In the genomic region with DNA sequence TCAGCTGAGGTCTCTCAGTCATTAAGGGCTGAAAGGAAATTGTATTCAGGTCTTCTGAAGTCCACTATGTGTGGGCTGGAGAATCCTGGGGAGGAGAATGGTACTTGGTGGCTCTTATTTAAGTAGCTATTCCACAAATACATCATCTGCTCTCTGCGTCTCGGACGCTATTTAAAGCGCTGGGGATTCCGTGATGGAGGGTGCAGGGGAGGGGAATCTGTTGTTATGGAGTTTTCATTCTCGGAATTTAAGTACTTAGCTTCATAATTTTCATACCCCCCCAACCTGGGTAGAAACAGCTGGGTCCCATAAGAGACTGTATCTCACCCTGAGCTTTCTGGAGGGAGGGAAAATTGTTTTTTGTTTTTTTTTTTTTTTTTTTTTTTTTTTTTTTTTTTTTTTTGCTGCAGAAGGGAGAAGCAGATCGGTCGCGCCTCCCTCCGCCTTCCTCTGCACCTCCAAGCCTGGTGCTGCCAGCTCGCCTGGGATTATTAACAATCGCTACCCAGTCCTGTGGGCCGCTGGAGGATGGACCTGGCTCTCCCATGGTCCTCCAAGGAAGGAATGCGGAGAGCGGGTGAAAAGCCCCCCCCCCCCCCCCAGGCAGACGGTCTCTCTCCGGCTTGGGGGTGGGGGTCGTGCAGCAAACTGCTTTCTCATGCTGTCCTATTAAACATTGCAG, we compare ENCODE assay signal across 9 mouse cellular contexts. TPM values are rescaled to one million over a fixed set of nuclear protein-coding genes. Genes with fewer than 3 reads are reported as not detected.
A peak's percentile ranks its signal among the peaks of the same experiment; 100 is the strongest.
DNase-seq lines count a peak whose midpoint lies in the region; ATAC-seq lines count a peak whose summit lies in the region.
"Had no signal": no experiment of that assay in that cellular context is flagged by ENCODE, and none has a peak within 500 bp of the region (broad histone marks: within the 10 kb centered on the region; RNA-seq: fewer than 3 reads in every experiment).

A gene (plus strand): TSS at position 196 of the 682 bp plus-strand sequence.

- peaks cover 9% of the 10 kb centered on the region for H3K4me1 ChIP-seq in lung, embryonic 16.5 days (replicated peaks; ENCODE audit: control insufficient read depth, insufficient read depth, low read length)
- no peaks in the 10 kb centered on the region; the same call in 1 of the 2 replicates for H3K4me1 ChIP-seq in intestine, embryonic 14.5 days (replicated peaks; ENCODE audit: control insufficient read depth, insufficient read depth, low read length)
- H3K4me1 ChIP-seq in midbrain, embryonic 16.5 days (ENCODE audit: control insufficient read depth, insufficient read depth, low read length) = peaks cover 37% of the 10 kb centered on the region

- peak; percentile 65 for ATAC-seq in cerebellum, adult (ENCODE audit: insufficient number of reproducible peaks, low FRiP score, low TSS enrichment)
- no peak; the same call in 1 of the 2 replicates for ATAC-seq in lung, embryonic 16.5 days (ENCODE audit: low read depth)
- no peak; the same call in 1 of the 2 replicates for ATAC-seq in intestine, embryonic 14.5 days (replicated peaks; ENCODE audit: low FRiP score, low TSS enrichment, low read depth)
- peak; percentile 76 for ATAC-seq in midbrain, embryonic 16.5 days
- ATAC-seq in erythroblast, adult 5-6 weeks (replicated peaks; ENCODE audit: low FRiP score, poor library complexity, severe bottlenecking) = no peak

- no peaks in the 10 kb centered on the region for H3K36me3 ChIP-seq in lung, embryonic 16.5 days (ENCODE audit: control insufficient read depth, insufficient read depth, low read length)
- no peaks in the 10 kb centered on the region for H3K36me3 ChIP-seq in intestine, embryonic 14.5 days (ENCODE audit: control insufficient read depth, insufficient read depth, low read length)
- H3K36me3 ChIP-seq in midbrain, embryonic 16.5 days (ENCODE audit: control insufficient read depth, insufficient read depth, low read length) = no peaks in the 10 kb centered on the region

- 6% methylated on average over 13 of the region's 18 CpGs for WGBS in lung, embryonic 16.5 days
- WGBS in intestine, embryonic 14.5 days = 2% methylated on average over 16 of the region's 18 CpGs
- 2% methylated on average over 15 of the region's 18 CpGs for WGBS in midbrain, embryonic 16.5 days

- no peak within 1 kb of the TSS for H3K9ac ChIP-seq in lung, embryonic 16.5 days (ENCODE audit: low read length)
- no peak within 1 kb of the TSS for H3K9ac ChIP-seq in intestine, embryonic 14.5 days (ENCODE audit: low read length)
- H3K9ac ChIP-seq in midbrain, embryonic 16.5 days (ENCODE audit: low read depth, low read length) = peak within 1 kb of the TSS; percentile 84

- no peak for DNase-seq in cerebellum, adult 9-11 months
- no peak for DNase-seq in lung, postnatal 4 days
- DNase-seq in intestine, embryonic 14.5 days (ENCODE audit: low spot score) = no peak
- DNase-seq in cerebellum, postnatal 4 days (ENCODE audit: low spot score in 2 of 2) = no peak

- peak within 1 kb of the TSS; percentile 54 for H3K4me2 ChIP-seq in lung, embryonic 16.5 days (ENCODE audit: low read depth, low read length)
- H3K4me2 ChIP-seq in intestine, embryonic 14.5 days (ENCODE audit: low read length) = peak within 1 kb of the TSS; percentile 49
- H3K4me2 ChIP-seq in midbrain, embryonic 16.5 days (ENCODE audit: low read length) = peak within 1 kb of the TSS; percentile 95

- H3K4me3 ChIP-seq in lung, embryonic 16.5 days (ENCODE audit: low read length) = peak within 1 kb of the TSS; percentile 39
- peak within 1 kb of the TSS; percentile 31 for H3K4me3 ChIP-seq in intestine, embryonic 14.5 days (ENCODE audit: low read depth, low read length)
- H3K4me3 ChIP-seq in midbrain, embryonic 16.5 days (ENCODE audit: low read depth, low read length) = peak within 1 kb of the TSS; percentile 74

- H3K27me3 ChIP-seq in lung, embryonic 16.5 days (ENCODE audit: control insufficient read depth, insufficient read depth, low read depth, low read length) = peaks cover 67% of the 10 kb centered on the region
- H3K27me3 ChIP-seq in intestine, embryonic 14.5 days (replicated peaks; ENCODE audit: control insufficient read depth, insufficient read depth, low read length) = peaks cover 66% of the 10 kb centered on the region
- peaks cover 3% of the 10 kb centered on the region; the same call in 1 of the 2 replicates for H3K27me3 ChIP-seq in midbrain, embryonic 16.5 days (ENCODE audit: control insufficient read depth, insufficient read depth, low read depth, low read length)

- no peaks in the 10 kb centered on the region for H3K9me3 ChIP-seq in lung, embryonic 16.5 days (ENCODE audit: control insufficient read depth, low read length)
- H3K9me3 ChIP-seq in intestine, embryonic 14.5 days (ENCODE audit: control insufficient read depth, low read length) = no peaks in the 10 kb centered on the region
- no peaks in the 10 kb centered on the region for H3K9me3 ChIP-seq in midbrain, embryonic 16.5 days (replicated peaks; ENCODE audit: control insufficient read depth, low read length, poor library complexity, severe bottlenecking)

- H3K27ac ChIP-seq in lung, embryonic 16.5 days (ENCODE audit: low read length) = no peak within 1 kb of the TSS
- H3K27ac ChIP-seq in intestine, embryonic 14.5 days (ENCODE audit: low read depth) = no peak within 1 kb of the TSS
- H3K27ac ChIP-seq in midbrain, embryonic 16.5 days (ENCODE audit: low read length) = peak within 1 kb of the TSS; percentile 96

RNA-seq across cellular contexts. Expression of the gene that starts here (rescaled TPM):
- polyA plus RNA-seq in lung, embryonic 16.5 days (2015; fragmentation: Nextera tagmentation; extraction: Ambion mirVana) = 0.20 and 0.24 TPM in 2 replicates
- polyA plus RNA-seq in intestine, embryonic 14.5 days (2014; fragmentation: Nextera tagmentation; extraction: Ambion mirVana) = 1.6 and 2.0 TPM in 2 replicates
- polyA plus RNA-seq in midbrain, embryonic 16.5 days (2015; fragmentation: Nextera tagmentation; extraction: Ambion mirVana) = 118 and 146 TPM in 2 replicates
- not detected in 2 replicates for total RNA-seq in erythroblast, adult 5-6 weeks (2015; ENCODE audit: low replicate concordance)
- not detected in 2 replicates for total RNA-seq in erythroblast, adult 5-6 weeks (2017; ENCODE audit: low replicate concordance)
- total RNA-seq: common myeloid progenitor, adult 5-6 weeks had no signal

Comparison
In these comparisons a context has a peak if more than half of its experiments do, and no peak if none do; other contexts are left out.
1. RNA of the gene that starts here (polyA plus RNA-seq): 118 to 146 TPM in midbrain, embryonic 16.5 days; 1.6 to 2.0 TPM in intestine, embryonic 14.5 days and 0.20 to 0.24 TPM in lung, embryonic 16.5 days; every median in the first group is over 10 times any median in the second.
2. ATAC-seq: peak in cerebellum, adult (single experiment) and midbrain, embryonic 16.5 days (single experiment); none in lung, embryonic 16.5 days (single experiment), intestine, embryonic 14.5 days (single experiment) and erythroblast, adult 5-6 weeks (single experiment).
3. Peak in every context shown above with its lines, with median percentiles within 50 percentile points of each other: H3K4me2 ChIP-seq and H3K4me3 ChIP-seq.